Mouse (Mus musculus) inflammation-experienced regulatory T-cells, adult 6 months (primary cell): ENCODE measurements around the gene Oas1f. TPM values are rescaled to one million over a fixed set of nuclear protein-coding genes. Genes with fewer than 3 reads are reported as not detected.
"Not testable (repeated sequence)": the region's sequence is repeated elsewhere in the genome, so short reads cannot be mapped to it uniquely, and the experiment has no call there.

ENCODE experiments used
- ATAC-seq: one replicate; pipeline ENCODE4 v1.8.0; 2017
- polyA plus RNA-seq, 3 experiments: library from polyadenylated mRNA; unstranded; fragments of 100-300 nt; shearing (Covaris generic); gene quantifications; one replicate each; pipeline ENCODE4 v1.2.1; 2017

Gene Oas1f
- polyA plus RNA-seq, 3 experiments from 2014 or later: not detected

DNA sequence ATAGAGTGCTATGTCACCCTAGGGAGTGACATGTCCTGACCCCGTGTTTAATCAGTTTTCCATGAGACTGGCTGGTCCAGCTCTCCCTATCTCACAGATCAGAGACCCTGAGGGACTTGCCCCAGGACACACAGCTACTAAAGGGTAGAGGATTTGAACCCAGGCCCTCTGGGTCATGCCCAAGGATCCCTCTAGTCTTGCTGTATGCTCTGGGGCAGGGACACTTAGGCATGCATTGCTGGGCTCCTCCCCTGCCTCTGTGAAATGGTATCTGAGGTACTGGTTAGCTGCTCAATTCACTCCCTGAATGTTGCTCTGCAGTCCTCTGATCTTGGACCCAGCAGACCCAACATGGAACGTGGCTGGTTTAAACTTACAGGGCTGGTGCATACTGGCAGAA, 24.3 kb downstream of the Oas1f start:
- ATAC-seq: no peak

DNA sequence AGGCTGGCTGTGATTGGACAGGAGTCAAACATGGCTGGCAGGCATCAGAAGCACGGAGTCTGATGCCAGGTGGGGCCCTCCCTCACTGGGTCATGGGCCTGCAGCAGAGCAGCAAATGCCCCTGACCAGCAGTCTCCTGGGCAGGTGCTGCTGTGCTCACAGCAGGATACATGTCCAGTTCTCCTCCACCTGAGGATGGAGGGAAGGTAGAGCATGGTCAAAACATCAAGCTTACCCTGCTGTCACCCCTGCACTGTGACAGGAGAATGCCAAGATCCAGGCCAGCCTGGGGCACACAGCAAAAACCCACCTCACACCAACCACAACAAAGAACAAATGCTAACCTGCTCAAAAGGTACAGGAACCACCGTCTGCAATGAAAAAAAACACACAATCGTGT, 29.7 kb downstream of the Oas1f start:
- not testable (repeated sequence) for ATAC-seq

DNA sequence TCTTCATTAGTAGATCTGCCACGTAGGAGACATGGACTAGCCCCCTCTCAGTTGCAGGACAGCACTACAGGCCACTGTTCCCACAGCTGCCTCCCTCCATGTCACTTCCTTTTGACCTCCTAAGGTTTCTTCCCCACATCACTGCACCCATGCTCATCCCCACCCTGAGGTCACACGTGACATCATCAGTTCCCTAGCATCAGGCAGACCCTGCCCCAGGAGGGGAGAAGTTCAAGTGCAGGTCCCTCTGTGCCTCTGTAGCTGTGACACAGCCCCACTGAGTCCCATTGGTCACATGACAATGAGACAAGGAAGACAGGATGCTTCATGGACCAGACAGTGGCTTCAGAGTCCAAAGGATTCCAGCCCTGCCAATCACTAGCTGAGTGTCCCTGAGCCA, 30.2 kb downstream of the Oas1f start:
- ATAC-seq: not testable (repeated sequence)

DNA sequence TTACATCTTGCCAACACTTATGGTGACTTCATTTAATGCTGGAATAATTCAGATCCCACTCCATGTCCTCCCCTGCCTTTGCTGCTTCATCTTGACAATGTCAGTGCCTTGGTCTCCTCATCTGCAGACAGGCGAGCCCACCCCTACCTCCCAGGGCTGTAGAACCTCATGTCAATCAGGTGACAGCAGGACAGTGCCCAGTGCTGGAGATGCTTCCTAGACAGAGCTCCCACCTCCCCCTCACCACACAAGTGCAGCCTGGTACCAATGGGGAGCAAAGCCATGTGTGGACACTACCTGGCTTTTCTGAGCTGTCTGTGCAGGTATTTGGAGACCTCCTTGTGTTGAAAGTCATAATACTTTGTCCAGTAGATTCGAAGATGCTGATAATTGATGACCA, 31.6 kb downstream of the Oas1f start:
- not testable (repeated sequence) for ATAC-seq

DNA sequence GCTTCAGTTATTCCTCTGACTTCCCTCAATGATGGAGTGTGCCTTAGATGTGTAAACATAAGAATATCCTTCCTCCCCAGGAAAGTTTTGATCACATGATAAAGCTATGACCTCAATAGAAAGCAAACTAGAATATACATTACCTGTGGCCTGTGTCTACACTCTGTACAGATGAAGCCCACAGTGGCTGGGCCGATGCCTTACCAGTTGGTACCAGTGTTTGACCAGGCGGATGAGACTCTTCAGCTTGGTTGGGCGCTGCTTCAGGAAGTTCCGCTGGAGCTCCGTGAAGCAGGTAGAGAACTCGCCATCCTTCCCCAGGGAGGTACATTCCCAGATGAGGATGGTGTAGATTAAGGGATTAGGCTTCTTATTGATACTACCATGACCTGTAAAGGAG, 34.5 kb downstream of the Oas1f start:
- ATAC-seq: not testable (repeated sequence)

DNA sequence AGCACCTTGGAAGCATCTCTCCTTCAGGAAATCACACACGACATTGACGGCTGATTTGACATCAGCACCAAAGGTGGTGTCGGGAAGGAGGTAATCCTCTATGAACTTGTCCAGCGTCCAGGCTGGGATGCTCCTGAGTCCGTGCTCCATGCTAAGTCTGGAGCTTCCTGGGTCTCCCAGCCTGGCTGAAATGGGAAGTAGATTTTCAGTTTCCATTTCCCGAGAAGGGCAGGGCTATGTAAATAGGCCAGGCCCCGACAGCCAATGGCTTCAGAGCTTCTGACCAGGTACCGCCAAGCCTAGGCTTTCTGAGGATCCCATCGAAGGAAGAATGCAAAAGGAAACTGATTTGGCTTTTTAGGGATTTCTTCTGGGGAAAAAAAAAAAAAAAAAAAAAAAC, 40.2 kb downstream of the Oas1f start, which contains the start of gene Oas1g:
Oas1g (minus strand) TSS at position 201 of the 400 bp plus-strand sequence.
- not testable (repeated sequence) for ATAC-seq

DNA sequence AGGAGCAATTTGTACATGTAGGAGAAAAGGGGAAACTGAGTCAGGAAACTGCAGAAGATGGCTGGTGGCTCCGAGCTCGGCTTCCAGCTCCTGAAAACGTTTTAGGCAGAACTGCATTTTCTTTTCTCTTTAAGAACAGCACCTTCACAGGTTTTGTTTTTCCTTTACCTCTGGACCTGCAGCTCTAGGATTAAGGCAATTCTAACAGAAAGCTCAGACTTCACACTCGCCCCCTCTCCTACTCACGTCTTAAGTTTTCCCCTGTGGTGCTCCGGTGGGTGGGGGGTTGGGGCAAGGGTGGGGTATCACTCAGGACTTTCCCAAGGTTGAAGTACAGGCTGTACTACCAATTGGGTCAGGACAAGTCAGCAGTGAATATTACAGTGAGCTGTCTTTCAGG, 40.7 kb downstream of the Oas1f start:
- ATAC-seq: no peak

DNA sequence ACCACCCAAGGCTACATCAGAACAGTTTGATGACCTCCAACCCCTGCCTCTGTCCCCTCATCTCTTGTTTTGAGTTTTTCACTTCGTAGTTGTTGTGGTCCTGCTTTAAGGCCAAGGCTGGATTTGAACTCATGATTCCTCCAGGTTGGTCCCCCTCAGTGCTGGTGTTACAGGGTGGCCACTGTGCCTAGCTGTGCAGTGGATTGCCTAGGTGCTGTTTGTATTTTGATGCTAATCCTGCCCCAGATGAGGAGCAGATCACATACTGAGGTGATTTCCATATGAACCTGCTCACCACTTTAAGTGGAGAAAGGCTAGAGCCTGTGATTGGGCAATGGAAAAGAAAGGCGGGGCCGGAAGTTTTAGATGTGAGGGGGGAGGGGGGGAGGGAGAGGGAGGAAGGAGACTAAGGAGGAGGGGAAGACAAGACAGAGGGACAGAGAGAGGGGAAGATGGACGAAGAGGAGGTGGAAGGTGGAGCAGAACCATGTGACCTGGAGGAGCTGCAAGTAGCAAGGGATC, 41.2 kb downstream of the Oas1f start:
- ATAC-seq: not testable (repeated sequence)

DNA sequence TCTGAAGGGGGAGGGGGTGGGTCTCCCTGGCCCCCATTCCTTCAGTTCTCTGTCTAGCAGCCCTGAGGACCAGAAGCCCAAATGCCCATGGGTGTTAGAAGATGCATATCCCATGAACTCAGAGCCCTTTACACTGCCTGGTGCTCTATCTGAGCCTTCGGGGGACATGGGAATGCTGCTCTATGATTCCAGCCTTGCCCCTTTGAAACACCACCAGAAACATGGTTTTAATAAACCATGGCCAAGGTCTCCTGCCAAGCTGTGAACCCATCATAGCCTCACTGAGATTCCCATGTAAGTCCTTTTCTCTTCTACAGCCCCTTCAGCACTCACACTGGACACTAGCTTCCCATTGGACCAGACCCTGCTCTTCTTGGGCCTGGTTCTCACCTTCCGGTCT, 42.9 kb downstream of the Oas1f start:
- ATAC-seq: no peak

DNA sequence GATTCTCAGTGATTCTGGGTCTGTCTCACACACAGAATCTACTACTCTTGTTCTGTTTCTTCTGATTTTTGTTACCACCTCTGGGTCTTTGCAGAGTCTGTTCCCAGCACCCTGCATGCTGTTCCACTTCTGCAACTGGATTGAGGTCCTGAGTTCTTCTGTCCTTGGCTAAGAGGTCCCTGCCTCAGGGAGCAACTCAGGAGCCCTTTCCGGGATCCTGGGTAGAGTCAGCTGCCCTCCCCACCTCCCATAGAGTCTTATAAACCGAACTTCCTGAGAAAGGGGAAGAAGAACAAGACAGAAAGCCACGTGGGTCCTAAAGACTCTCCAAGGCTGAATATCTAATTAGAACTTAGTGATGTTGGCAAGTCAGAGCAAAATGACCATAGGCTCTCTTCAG, 43.8 kb downstream of the Oas1f start:
- ATAC-seq: no peak

DNA sequence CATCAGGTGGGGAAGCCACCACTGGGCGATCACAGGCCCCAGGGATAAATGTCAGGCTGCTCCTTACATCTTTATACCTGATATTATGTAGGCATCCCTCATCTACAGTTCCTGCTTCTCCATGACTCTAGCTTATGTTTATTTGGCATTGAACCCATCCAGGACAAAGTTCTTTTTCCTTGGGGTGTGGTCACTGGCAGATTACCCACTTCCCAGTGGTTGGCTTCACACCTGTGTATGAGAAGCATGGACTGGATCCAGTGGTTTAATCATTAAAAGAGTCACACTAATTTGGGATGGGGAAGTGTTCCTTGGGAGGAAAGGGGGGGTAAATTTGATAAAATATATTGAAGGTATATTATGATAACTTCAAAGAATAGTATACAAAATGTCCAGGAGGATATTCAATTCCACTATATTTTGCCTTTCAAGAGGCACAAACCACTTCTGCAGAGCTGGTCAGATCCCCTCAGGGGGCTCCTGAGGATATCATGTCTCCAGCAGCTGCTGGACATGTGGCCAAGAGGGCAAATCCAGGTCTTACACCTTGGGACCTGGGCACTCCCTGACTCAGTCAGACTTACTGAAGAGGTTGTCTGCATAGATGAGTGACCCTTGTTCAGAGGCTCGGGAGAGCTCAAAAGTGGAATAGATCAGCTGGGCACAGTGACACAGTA, 44.5 kb downstream of the Oas1f start:
- ATAC-seq: not testable (repeated sequence)

DNA sequence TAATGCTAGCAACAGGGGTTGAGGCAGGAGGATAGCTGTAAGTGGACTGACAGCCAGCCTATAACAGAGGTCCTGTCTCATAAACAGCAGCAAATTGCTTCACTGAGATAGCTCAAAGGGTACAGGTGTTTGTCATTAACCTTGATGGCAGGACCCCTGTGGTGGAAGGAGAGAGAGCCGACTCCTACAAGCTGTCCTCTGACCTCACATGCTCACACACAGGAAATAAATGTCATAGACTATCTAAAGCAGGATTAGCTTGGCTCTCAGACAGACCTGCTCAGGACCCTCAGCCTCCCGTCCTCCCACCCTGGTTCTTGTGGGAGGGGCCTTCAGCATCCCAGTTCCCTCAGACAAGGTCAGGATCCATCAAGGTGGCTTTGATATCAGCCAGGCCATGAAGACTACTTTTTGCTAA, 45.1 kb downstream of the Oas1f start:
- ATAC-seq: no peak

DNA sequence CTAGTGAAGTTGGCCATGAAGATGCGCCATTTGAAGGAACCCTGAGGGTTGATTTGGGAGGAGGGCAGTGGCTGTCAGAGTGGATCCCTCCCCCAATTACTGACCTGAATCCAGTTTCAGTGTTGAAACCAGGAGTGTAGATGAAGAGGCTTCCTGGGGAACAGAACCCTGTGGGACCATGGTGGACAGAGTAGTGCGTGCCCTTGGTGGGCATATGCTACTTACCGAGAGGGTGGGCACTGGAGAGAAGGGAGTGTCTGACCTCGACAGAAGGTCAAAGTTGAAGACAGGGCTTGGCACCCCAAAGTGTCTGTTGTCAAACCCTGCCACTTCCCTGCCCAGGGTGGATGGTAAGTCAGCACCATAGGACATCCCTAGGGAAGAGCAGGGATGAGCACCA, 46.7 kb downstream of the Oas1f start:
- not testable (repeated sequence) for ATAC-seq

DNA sequence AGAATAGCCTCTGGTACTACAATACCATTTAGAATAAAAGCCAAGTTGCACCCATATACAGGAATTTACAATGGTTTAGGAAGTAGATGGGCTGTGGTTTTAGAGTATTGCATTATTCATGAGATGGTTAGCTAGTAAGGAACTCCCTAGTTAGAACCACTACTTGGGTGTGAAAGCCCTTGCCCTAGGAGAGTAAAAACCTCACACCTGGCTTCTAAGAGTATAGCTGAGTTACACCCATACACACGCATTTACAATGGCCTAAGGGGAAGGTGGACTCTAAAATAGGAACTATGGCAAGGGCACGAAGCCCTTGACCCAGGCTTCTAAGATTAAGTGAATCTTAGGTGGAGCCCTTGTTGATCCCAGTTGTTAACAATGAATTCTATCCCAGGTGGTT, 47.5 kb downstream of the Oas1f start:
- not testable (repeated sequence) for ATAC-seq

DNA sequence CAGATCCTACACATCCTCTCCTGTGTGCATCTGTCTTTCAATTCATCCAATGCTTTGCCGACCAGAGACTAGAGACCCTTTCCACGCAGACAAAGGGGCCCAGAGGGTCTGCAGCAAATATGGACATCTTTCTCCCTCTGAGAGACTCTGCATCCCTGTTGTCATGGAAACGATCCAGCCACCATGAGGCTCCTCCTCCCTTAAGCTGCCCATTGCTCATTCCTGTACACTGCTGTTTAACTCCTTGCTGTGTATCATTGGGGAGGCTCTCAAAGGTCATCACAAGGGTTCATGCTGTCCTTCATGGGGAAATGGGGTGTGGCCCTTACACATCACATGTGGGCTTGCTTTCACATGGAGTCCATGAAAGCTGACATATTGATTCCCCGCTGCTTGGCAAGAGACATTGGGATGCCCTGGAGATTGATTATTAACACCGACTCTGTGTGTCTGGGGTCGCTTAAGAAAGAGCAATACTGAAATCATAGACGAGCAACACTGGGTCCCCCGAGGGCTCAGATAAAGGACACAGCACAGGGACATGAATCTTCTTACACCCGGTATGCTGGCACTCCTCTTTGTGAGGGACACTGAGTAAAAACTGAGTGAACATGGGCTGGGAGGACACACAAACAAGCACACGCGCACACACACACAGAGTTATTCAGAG, 48.2 kb downstream of the Oas1f start:
- no peak for ATAC-seq

DNA sequence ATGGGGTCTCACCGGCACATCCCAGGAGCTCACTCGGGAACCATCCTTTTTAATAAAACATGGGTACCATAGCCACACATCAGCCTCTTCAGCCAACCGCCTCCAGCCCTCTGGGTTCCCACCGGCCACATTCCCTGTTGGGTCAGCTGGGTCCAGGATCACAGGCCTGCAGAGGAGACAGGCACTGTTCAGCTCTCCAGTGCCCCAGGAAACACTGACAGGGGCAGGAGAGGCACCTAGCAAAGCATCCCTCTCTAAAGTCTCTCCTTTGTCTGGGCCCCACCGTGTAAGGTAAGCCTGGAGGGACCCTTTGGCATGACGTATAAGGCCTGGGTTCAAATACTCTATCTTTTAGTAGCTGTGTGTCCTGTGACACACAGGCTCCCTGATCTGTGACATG, 51.1 kb downstream of the Oas1f start:
- ATAC-seq: no peak

DNA sequence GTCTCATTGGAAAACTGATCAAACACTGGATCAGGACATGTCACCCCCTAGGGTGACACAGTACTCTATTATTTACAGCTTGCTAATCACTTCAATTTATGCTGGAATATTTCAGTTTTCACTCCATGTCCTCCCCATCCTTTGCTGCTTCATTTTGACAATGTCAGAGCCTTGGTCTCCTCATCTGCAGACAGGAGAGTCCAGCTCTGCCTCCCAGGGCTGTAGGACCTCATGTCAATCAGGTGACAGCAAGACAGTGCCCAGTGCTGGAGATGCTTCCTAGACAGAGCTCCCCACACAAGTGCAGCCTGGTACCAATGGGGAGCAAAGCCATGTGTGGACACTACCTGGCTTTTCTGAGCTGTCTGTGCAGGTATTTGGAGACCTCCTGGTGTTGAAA, 51.6 kb downstream of the Oas1f start:
- no peak for ATAC-seq

DNA sequence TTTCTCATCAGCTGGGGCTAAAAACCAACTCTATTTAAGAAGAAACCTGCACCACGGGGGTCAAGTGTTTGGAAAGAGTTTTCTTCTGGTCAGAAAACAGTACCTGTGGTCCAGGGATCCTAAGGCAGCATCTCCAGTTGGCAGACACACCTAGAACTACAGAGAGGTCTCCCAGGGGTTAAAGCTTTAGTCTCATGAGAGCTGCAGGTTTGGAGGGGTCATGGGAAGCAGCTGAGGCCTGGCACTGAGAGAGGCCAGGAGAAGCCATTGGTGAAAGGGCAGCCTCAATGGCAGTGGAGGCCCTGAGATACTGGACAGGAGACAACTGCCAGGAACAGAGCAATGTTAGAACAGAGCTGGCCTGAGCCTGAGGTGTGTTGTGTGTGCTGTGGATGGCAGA, 53.5 kb downstream of the Oas1f start:
- ATAC-seq: no peak

DNA sequence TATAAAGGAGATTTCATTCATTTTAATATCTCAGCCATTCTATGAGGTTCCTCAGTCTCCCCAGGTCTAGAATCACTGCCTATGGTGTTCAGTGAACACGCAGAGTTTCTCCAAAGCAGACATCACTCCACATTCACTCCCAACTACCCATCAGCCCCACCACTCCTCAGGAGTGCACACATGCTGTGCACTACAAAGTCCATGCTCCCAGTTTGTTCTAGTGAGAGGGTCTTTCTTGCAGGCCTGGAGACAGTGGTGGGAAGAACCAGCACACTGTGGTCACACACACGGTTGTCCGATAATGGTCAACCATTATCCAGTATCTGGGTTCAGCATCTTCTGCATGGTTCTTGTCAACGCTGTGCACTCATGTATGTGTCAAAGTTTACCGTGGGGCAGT, 54.9 kb downstream of the Oas1f start:
- ATAC-seq: no peak

DNA sequence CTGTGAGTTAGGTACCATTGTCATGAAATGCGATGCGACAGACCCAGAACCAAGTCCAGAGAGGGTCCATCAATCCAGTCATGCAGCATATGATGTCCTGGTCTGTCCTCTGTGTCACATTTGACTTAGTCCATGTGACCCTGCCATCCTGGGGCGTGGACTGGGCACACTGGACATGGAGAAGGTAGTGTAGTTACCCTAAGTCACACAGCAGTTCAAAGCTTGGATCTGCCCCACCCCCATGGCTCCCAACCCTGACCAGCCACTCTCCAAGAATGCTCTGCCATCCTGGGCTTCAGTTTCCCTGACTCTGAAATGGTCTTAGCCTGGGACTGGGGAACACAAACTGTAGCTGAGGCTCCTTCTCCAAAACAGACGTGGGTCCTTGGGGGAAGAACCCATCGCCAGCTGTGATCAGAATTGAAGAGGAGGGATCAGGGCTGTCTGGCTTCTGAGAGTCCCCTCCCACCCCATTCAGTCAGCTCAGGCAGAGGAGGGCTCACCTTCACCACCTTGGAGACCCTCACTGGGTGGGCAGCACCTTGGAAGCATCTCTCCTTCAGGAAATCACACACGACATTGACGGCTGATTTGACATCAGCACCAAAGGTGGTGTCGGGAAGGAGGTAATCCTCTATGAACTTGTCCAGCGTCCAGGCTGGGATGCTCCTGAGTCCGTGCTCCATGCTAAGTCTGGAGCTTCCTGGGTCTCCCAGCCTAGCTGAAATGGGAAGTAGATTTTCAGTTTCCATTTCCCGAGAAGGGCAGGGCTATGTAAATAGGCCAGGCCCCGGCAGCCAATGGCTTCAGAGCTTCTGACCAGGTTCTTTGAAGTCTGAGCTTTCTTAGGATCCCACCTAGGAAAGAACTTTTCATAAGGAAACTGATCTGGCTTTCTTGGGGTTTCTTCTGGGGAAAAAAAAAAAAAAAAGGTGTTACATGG, 59.9 kb downstream of the Oas1f start, which contains the start of gene Oas1a:
Oas1a (minus strand) TSS at position 731 of the 943 bp plus-strand sequence.
- peak; percentile 54 for ATAC-seq
